Mouse (Mus musculus): ENCODE data around the gene Elobl.
A peak's percentile ranks its signal among the peaks of the same experiment; 100 is the strongest.

The Elobl gene

DNA sequence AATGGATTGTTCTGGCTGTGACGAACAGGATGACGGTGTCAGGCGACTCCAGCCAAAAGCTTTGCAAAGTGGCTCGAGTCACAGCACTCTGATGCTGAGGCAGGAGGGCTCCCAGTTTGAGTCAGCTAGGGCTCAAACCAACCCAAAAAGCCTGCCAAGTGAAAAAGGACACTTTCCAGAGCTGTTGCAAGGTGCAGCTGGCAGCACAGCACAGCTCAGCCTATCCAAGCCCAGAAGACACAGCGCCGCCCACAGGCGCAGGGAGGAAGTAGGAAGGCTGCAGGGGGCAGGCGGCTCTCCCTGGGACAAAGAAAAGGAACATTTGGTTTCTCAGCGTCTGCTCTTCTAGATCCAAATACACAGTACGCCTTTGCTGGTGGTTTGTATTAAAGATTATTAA lies 19.9 kb upstream of the Elobl start:
- no peak for DNase-seq (ENCODE audit: low read depth)

- no peak for DNase-seq (ENCODE audit: low read depth)
Measured at GRCm38 (mm10) chr11:88981337-88981736, 14.6 kb upstream of the Elobl start.

DNA sequence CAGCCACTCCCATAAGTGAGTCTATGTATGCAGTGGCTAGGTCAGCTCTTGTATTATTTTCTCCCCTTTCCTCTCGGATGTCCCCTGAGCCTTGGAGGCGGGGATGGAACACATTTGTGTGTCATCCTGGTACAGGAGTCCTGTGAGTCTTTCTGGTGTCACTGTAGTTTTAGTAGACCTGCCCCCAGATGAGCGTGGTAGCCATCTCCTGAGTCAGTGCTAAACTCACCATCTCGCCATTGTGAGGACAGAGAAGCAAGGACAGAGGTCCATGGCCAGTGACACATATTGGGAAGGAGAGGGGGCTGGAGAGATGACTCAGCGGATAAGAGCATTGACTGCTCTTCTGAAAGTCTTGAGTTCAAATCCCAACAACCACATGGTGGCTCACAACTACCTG lies 10.5 kb upstream of the Elobl start:
- no peak for DNase-seq (ENCODE audit: low read depth)

- no peak for DNase-seq (ENCODE audit: low read depth)
Measured at GRCm38 (mm10) chr11:88976320-88976719, 9.6 kb upstream of the Elobl start.

- peak; percentile 84 for DNase-seq (ENCODE audit: low read depth)
Measured at GRCm38 (mm10) chr11:88973776-88974701, 7.3 kb upstream of the Elobl start.

- no peak for DNase-seq (ENCODE audit: low read depth)
Measured at GRCm38 (mm10) chr11:88970202-88970732, 3.5 kb upstream of the Elobl start, which contains the start of gene Coil. Gene Coil, plus strand, starts transcription at chr11:88970252.

DNA sequence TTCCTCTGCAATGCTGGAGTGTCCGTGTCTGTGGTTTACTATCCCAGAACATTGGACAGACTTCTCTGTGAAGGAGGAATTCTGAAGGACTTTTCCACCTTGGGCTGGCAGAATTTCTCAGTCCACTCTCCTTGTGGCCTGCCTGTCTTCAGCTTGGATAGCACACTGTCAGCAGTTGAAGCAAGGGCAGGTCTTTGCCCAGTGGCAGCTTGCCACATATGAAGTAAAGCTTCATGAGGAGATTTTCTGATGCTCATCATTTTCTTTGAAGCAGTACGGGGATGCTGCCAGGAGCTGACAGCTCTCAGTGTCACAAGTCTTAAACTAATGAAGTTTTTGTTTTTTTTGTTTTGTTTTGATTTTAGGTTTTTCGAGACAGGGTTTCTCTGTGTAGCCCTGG lies 7.9 kb downstream of the Elobl start:
- no peak for DNase-seq (ENCODE audit: low read depth)

GRCm38 (mm10) chr11:88955217-88955969 lies 11.3 kb downstream of the Elobl start, which contains the start of gene Scpep1:
Gene Scpep1, minus strand, starts transcription at chr11:88955465.
- DNase-seq (ENCODE audit: low read depth) = peak; percentile 94

DNA sequence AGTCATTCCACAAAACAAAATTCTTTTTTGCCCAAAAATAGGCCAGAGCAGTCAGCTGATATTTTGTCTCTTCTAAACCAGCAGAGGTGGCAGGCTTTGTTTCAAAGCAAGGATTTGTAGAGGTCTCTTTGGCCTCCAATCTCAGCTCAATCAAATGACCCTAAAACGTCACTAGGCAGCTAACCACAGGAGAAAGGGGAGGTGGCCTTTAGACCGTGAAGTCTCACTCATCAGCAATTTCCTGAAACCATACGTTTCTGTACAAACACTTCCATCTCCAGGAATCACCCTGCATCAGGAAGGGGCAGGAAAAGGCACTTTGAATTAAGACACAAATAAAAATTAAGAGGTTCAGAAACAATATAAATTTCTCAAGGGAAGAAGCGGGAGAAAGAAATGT lies 11.9 kb downstream of the Elobl start:
- DNase-seq (ENCODE audit: low read depth) = no peak

GRCm38 (mm10) chr11:88953582-88953981 lies 13.1 kb downstream of the Elobl start:
- DNase-seq (ENCODE audit: low read depth) = peak; percentile 53

GRCm38 (mm10) chr11:88952117-88952516 lies 14.6 kb downstream of the Elobl start:
- no peak for DNase-seq (ENCODE audit: low read depth)

- no peak for DNase-seq (ENCODE audit: low read depth)
Measured at GRCm38 (mm10) chr11:88951576-88951975, 15.2 kb downstream of the Elobl start.

- no peak for DNase-seq (ENCODE audit: low read depth)
Measured at GRCm38 (mm10) chr11:88950640-88951250, 16.0 kb downstream of the Elobl start.

GRCm38 (mm10) chr11:88949802-88950639 lies 16.7 kb downstream of the Elobl start:
- DNase-seq (ENCODE audit: low read depth) = no peak

- no peak for DNase-seq (ENCODE audit: low read depth)
Measured at GRCm38 (mm10) chr11:88948896-88949295, 17.8 kb downstream of the Elobl start.

DNA sequence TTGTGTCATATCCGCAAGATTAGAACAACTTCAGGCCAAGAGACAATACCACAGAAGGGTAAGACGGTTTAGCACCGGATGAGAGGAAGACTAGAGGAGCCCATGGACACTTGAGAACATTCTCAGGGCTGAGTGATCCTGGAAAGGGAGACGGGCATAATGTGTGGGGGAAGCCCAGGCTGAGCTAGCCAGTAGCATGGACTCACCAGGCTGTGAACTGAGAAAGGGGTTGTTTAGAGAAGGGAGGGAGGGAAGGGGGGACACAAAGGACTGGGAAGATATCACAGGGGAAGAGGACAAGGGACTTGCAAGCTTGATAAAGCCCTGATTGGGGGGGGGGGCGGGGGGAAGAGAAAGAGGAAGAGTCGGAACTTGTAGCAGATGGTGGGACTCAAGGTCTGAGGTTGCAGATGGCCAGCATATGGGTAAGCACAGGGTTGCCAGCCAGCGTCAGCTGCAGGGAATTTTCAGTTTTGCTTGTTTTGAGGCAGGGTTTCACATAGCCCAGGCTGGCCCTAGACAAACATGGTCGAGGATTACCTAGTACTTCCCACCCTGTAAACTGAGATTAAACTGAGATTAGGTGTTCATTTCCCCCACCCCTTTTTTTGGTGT lies 20.7 kb downstream of the Elobl start:
- no peak for DNase-seq (ENCODE audit: low read depth)

DNA sequence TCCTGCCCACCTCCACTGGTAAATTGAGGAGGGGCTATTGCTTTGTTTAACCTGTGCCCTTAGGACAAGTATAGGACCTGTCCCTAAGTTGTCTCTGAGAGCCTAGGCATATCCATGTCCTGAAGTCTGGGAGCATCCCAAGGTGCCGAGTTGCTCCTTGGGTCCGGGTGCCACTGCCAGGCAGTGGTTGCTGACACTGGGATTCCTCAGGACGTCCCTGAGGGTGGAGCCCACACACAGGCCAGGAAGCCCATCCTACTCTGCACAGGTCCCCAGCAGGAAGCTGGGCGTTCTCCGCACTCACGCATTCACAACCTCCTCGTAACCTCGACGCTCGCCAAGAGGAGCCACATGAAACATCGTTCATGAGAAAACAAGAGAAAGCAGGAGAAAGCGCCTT lies 25.2 kb downstream of the Elobl start:
- no peak for DNase-seq (ENCODE audit: low read depth)

DNA sequence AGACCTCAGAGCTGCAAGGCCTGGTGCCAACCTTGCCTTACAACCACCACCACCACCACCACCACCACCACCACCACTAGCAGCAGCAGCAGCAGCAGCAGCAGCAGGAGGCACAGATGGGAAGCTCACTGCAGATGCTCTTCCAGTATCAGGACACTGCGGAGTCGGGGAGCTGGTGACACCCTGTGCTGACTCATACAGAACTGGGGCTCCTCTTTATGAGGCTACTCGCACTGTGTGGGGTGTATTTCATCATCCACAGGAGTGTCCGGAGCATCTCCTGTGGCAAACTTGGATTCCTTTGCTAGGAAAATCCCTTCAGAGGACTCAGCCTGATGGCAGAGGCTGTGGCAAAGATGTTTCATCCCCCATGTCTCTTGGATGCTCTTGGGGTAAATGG lies 27.1 kb downstream of the Elobl start:
- DNase-seq (ENCODE audit: low read depth) = no peak

DNA sequence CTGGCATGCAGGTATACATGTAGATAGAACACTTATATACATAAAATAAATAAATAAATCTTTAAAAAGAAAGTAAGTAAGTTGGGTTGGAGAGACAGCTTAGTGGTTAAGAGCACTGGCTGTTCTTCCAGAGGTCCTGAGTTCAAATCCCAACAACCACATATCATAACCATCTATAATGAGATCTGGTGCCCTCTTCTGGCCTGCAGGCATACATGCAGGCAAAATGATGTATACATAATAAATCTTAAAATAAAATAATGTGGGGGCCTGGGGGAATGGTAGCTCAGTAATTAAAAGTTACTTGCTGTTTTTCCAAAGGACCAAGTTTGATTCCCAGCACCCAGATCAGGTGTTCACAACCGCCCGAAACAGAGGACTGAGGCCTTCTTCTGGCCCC lies 28.0 kb downstream of the Elobl start:
- DNase-seq (ENCODE audit: low read depth) = no peak

- no peak for DNase-seq (ENCODE audit: low read depth)
Measured at GRCm38 (mm10) chr11:88937886-88938285, 28.8 kb downstream of the Elobl start.
